Mouse (Mus musculus) Patski (cell line): Measurements from ENCODE around the gene Tmcc3. TPM values are rescaled to one million over a fixed set of nuclear protein-coding genes. Genes with fewer than 3 reads are reported as not detected.

Experiments
- ATAC-seq: fragments of 100-300 bp; one replicate; pipeline ENCODE4 v1.8.0; 2021
- CTCF ChIA-PET: fragments of 350-600 bp; sonication (Branson Sonifier 250); formaldehyde crosslinking; loops from one replicate; lab custom pipeline; 2022; ENCODE audit warnings: inconsistent platforms; lab: Charles Lee
- POLR2A ChIA-PET: fragments of 350-600 bp; sonication (Branson Sonifier 250); formaldehyde crosslinking; loops from one replicate; lab custom pipeline; 2022; ENCODE audit warnings: antibody characterized with exemption, inconsistent platforms; lab: Charles Lee
- DNase-seq: peaks from one replicate; pipeline ENCODE4 v3.0.0-alpha.2; 2011; ENCODE audit warnings: low read depth, low spot score
- H3K27me3 ChIP-seq: fragments of 371-371 bp; one replicate; pipeline ENCODE4 v1.5.1; 2021
- CTCF ChIP-seq: fragments of 100-300 bp; IDR thresholded peaks from one replicate; pipeline ENCODE4 v1.5.1; 2021
- in situ Hi-C: fragments of 300-500 bp; cut with MboI; formaldehyde crosslinking; loops from 3 replicates; pipeline ENCODE4 v1.11.1; 2018; ENCODE audit warnings: low pct_unique_long_range_greater_than_20kb, mixed read lengths
- polyA plus RNA-seq: library from polyadenylated mRNA; unstranded; gene quantifications from one replicate; pipeline ENCODE4 v1.2.3, GENCODE M21; 2021

Tmcc3 gene
- polyA plus RNA-seq, 1 experiment from 2014 or later = 6.7 TPM

GRCm38 (mm10) chr10:94508863-94509262, 197.1 kb downstream of the Tmcc3 start:
- no peaks in the 10 kb centered on the region for H3K27me3 ChIP-seq
- DNase-seq (no peak), ATAC-seq (no peak)
- CTCF ChIA-PET = no interaction called here
- POLR2A ChIA-PET = no interaction called here
- no peak for TF ChIP-seq CTCF
- in situ Hi-C loops = no loop called here

DNA sequence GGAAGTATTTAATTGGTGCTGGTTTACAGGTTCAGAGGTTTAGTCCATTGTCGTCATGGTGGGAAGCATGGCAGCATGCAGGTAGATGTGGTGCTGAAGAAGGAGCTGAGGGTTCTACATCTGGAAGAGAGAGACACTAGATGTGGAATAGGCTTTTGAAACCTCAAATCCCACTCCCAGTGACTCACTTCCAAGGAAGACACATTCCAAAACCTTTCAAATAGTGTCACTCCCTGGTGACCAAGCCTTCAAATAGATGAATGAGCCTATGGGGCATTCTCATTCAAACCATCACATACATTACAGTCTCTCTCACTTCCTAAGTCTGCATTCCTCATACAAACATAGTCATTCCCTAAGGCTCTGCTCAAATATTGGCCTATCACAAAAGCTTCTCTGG, 201.0 kb downstream of the Tmcc3 start:
- in situ Hi-C loops = loop anchor here (10.0 kb wide), 1 partner anchor 92 kb away; no protein-coding TSS in a partner anchor
- TF ChIP-seq CTCF = no peak
- ATAC-seq = no peak
- ChIA-PET CTCF (no interaction called here), POLR2A (interaction anchor here (5.7 kb wide), 1 partner anchor 33 kb away, joined by 28 read pairs; no protein-coding TSS in a partner anchor)
- no peaks in the 10 kb centered on the region for H3K27me3 ChIP-seq
- DNase-seq = no peak

GRCm38 (mm10) chr10:94514091-94514505, 202.3 kb downstream of the Tmcc3 start:
- H3K27me3 ChIP-seq = no peaks in the 10 kb centered on the region
- in situ Hi-C loops = loop anchor here (10.0 kb wide), 1 partner anchor 91 kb away; no protein-coding TSS in a partner anchor
- TF ChIP-seq CTCF = no peak
- DNase-seq (no peak), ATAC-seq (peak; percentile 44)
- ChIA-PET CTCF (interaction anchor here (0.9 to 1.5 kb wide), 4 partner anchors 8 to 95 kb away, joined by 3 to 4 read pairs (median 3); no protein-coding TSS in a partner anchor), POLR2A (interaction anchor here (0.5 to 5.7 kb wide), 2 partner anchors 14 to 32 kb away, joined by 4 to 28 read pairs; no protein-coding TSS in a partner anchor)

GRCm38 (mm10) chr10:94514506-94515178, 202.9 kb downstream of the Tmcc3 start:
- ATAC-seq = peak; percentile 82
- ChIA-PET POLR2A (interaction anchor here (5.7 kb wide), 1 partner anchor 31 kb away, joined by 28 read pairs; no protein-coding TSS in a partner anchor), CTCF (interaction anchor here (0.9 to 1.5 kb wide), 4 partner anchors 9 to 95 kb away, joined by 3 to 4 read pairs (median 3); no protein-coding TSS in a partner anchor)
- H3K27me3 ChIP-seq = no peaks in the 10 kb centered on the region
- in situ Hi-C loops = loop anchor here (10.0 kb wide), 1 partner anchor 90 kb away; no protein-coding TSS in a partner anchor
- no peak for TF ChIP-seq CTCF
- no peak for DNase-seq

GRCm38 (mm10) chr10:94515179-94515545, 203.4 kb downstream of the Tmcc3 start:
- POLR2A ChIA-PET = interaction anchor here (5.7 kb wide), 1 partner anchor 31 kb away, joined by 28 read pairs; no protein-coding TSS in a partner anchor
- CTCF ChIA-PET = interaction anchor here (0.9 to 1.5 kb wide), 4 partner anchors 32 to 94 kb away, joined by 3 to 4 read pairs (median 4); no protein-coding TSS in a partner anchor
- no peaks in the 10 kb centered on the region for H3K27me3 ChIP-seq
- TF ChIP-seq CTCF = peak; percentile 87
- in situ Hi-C loops = loop anchor here (10.0 kb wide), 1 partner anchor 90 kb away; no protein-coding TSS in a partner anchor
- DNase-seq = no peak
- ATAC-seq = peak; percentile 82

GRCm38 (mm10) chr10:94515583-94515982, 203.8 kb downstream of the Tmcc3 start:
- DNase-seq (no peak), ATAC-seq (no peak)
- ChIA-PET CTCF (interaction anchor here (0.9 to 1.5 kb wide), 4 partner anchors 30 to 84 kb away, joined by 3 to 4 read pairs (median 4); no protein-coding TSS in a partner anchor), POLR2A (interaction anchor here (5.7 kb wide), 1 partner anchor 30 kb away, joined by 28 read pairs; no protein-coding TSS in a partner anchor)
- in situ Hi-C loops = loop anchor here (10.0 kb wide), 1 partner anchor 89 kb away; no protein-coding TSS in a partner anchor
- H3K27me3 ChIP-seq = no peaks in the 10 kb centered on the region
- no peak for TF ChIP-seq CTCF

GRCm38 (mm10) chr10:94519887-94520286, 208.1 kb downstream of the Tmcc3 start:
- no peak for TF ChIP-seq CTCF
- DNase-seq (no peak), ATAC-seq (no peak)
- POLR2A ChIA-PET = no interaction called here
- CTCF ChIA-PET = no interaction called here
- no peaks in the 10 kb centered on the region for H3K27me3 ChIP-seq
- in situ Hi-C loops = loop anchor here (10.0 kb wide), 1 partner anchor 85 kb away; no protein-coding TSS in a partner anchor

DNA sequence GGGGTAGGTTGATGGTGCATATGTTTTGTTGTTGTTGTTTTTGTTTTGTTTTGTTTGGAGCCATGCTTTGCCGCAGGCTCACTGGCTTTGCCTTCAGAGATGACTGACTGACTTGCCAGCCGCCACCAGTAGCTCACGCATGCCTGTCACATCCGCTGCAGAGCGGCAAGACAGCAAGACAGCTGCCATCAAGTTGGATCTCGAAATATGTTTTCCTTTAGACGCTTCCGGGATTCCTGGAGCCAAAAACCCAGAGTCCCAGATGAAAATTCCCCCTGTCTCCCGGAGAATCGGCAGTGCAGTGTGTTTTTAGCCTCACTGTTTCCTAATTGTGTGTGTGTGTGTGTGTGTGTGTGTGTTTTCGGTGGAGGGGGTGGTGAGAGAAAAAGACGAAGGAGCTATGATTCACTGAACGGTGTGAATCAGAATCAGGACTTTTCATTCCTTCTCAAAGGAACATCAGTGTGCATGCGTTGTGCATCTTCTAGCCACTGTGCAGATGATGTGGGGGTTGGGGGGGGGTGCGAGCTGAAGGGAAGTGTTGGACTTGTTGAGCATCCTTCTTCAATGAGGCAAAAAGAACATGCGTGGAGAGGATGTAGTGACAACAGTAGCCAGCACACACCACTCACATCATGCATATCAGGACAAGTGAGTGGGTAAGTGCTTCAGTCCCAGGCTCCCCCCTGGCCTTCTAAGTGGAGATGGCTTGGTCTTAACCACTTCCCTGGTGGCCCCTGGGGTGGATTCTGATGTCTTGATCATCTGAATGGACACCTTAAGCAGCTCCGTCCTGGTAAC, 208.8 kb downstream of the Tmcc3 start:
- DNase-seq (no peak), ATAC-seq (no peak)
- in situ Hi-C loops = no loop called here
- H3K27me3 ChIP-seq = no peaks in the 10 kb centered on the region
- CTCF ChIA-PET = no interaction called here
- no peak for TF ChIP-seq CTCF
- POLR2A ChIA-PET = no interaction called here

DNA sequence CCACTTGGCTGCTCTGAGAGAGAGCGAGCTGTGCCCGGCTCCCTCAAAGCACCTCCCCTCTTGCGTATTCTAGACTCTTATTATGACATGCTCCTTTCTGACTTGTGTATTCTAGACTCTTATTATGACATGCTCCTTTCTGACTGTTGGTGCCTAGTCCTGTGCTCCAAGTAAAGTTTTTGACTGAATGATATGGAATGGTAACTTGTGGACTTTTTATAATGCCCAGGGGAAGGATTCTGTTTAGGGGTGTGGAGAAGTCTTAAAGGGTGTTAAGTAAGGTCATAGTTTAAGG, 209.3 kb downstream of the Tmcc3 start:
- no peak for TF ChIP-seq CTCF
- no peak for ATAC-seq
- in situ Hi-C loops = no loop called here
- POLR2A ChIA-PET = no interaction called here
- no peaks in the 10 kb centered on the region for H3K27me3 ChIP-seq
- no peak for DNase-seq
- CTCF ChIA-PET = no interaction called here

DNA sequence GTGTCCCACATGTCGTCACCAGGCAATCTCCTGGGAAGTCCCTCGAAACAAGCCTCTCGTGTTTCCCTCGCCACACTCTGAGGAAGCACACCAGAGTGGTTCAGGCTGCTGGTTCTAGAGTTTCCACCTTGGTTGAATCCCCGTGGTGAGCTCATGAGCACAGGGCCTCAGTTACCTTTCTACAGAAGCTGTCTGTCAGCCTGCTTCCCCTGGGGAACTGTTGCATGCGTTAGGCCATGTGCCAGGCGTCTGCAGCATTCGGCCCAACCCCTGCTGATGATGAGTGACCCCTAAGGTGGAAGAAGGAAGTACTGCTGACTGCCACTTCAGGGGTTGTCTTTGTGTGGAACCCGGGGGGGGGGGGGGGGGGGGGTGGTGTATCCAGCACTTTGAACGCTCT, 210.0 kb downstream of the Tmcc3 start:
- CTCF ChIA-PET = no interaction called here
- no peak for ATAC-seq
- no peaks in the 10 kb centered on the region for H3K27me3 ChIP-seq
- TF ChIP-seq CTCF = no peak
- no peak for DNase-seq
- POLR2A ChIA-PET = no interaction called here
- in situ Hi-C loops = no loop called here
